Mouse (Mus musculus): ENCODE data around the gene Iqcf1. TPM values are rescaled to one million over a fixed set of nuclear protein-coding genes. Genes with fewer than 3 reads are reported as not detected.

Gene Iqcf1
- polyA plus RNA-seq (2017; shearing (Covaris generic)), result not detected

DNA sequence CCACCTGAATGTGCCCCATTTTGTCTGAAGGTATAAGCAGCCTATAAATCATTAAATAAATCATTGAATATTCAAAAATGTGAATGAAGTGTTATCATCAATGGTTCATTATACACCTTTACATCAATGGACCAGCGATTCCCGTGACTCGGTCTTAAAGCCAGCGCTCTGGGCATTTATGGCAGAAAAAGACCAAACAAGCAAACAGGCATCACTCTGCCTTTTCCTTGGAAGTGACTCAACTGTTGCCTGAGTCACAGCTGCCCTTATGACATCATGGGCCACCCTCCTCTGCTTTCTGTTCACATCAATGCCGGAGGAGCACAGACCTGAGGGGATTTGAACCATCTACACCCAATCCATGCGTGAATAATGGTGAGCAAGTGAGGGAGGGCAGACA, at the start of gene Iqcf1:
Iqcf1 (plus strand) TSS at position 301 of the 400 bp plus-strand sequence.

DNA sequence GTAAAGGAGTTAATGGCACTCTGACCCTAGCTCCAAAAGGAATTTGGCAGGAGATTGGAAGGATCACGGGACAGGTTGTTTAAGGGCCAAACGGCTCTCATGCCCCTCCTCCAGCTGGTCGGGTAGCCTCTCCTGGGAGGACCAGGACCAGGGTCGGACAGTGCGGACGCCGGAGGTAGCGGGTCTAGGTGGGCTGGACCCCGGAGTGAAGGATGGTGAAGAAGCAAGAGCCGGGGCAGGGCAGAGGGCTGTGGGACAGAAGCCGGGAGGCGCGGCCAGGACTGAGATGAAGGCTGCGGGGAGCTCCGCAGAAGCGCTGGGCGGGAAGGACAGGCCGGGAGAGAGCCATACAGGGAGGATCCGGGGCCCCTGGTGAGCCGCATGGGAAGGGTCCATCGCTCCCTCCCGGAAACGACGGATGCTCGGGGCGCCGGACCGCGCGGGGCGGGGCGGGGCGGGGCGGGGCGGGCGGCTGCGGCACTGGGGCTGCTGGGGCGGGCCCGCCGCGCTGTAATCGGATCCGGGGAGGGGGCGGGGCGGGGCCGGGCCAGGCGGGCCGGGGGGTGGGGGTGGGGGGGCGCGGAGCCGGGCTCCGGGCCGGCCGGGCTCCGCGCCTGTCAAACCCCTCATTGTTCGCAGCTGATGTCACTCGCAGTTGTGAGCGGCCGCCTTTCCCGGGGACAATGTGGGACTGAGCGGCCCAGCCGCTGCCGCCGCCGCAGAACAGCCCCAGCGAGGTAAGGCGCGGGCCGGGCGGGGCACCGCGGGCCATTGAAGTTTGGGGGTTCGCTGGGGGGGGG, 46.3 kb upstream of the Iqcf1 start, which contains the start of gene Pcbp4:
Pcbp4 (plus strand) TSS at position 21 of the 800 bp plus-strand sequence.

DNA sequence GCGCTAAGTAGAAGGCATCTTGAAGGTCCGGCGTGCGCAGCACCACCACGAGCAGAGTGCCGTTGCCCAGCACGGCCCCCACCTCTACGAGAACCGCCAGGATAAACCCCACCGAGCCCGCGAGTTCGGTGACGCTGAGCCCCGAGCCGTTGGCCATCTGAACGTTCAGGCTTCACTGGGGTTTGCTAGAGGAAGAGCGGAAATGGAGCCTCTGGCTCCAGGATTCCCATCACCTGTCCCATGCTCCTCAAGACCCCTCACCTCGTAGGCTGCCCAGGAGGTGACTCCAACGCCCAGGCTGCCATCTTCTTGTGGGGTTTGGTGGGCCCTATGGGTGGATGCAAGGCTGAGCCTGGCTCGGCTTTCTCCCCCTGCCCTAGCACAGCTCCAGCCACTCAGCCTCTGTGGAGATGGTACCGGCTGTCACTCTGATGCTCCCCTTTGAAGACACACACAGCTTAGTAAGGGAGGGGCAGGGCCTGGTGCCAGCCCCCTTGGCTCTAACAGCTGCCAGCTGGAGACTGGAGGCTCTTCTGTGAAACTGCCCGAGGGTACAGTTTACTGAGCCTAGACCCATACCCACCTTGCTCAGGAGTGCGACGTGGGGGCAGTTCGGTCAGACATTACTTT, 34.1 kb upstream of the Iqcf1 start, which contains the start of gene Gpr62:
Gpr62 (minus strand) TSS at position 368 of the 630 bp plus-strand sequence.

DNA sequence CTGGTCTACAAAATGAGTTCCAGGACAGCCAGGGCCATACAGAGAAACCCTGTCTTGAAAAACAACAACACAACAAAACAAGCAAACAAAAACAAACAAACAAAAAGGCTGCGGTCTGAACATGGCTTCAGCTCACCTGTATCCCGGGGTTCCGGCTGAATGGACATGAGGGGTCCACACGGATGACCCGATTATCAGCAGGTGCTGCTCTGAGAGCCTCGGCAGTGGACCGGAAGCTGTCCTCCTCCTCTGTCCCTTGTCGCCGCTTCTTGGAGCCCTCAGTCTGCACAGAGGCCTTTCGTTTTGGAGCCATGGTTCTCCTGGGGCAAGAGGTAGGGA, 24.1 kb upstream of the Iqcf1 start, which contains the start of gene Rrp9:
Rrp9 (plus strand) TSS at position 301 of the 339 bp plus-strand sequence.

DNA sequence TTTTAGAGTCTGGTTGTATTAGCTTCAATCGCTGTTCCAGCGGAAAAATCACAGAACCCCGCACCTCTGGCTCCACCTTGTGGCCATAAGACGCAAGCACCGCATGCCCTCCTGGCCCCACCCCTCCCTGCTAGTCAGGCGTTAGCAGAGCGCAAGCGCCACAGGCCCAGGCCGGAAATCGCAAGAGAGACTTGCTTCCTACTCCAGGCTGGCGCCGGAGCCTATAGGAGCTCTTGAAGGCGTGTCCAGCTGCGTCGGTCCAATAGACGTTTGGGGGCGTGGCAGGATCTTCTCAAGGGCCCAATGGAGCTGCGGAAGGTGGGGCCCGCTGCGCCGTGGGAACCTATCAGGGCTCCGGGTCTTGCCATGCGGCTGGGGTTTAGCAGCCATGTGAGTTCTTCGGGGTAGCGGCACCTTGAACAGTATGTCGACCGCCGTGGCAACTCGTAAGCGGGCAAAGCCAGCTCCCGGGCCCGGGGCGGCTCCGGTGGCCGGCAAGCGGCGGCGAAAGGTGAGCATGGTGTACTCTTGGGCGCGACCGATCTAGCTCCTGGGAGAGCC, 22.8 kb upstream of the Iqcf1 start, which contains the start of gene Parp3:
Parp3 (minus strand) TSS at position 26 of the 561 bp plus-strand sequence.

DNA sequence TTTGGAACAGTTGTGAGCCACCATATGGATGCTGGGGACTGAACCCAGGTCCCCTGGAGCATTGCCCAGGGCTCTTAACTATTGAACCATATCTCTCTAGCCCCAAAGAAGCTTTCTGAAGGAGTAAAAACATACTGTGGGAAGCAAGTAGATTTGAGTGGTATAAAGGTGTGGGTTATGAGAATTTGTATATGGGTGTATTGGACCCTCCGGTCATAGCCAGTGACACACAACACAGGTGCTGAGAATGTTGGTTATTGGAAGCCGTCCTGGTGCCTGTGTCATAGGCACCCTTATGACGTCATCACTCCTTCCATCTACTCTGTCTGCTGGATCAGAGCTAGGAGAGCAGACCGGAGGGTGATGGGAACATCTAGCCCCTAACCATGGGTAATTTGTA, 14.5 kb downstream of the Iqcf1 start, which contains the start of gene Iqcf5:
Iqcf5 (plus strand) TSS at position 301 of the 400 bp plus-strand sequence.

Other genes with a start within 250 kb of the Iqcf1 start
- 4.1 TPM for gene Poc1a, start 218.9 kb upstream of the Iqcf1 start, polyA plus RNA-seq (2017; shearing (Covaris generic))
- gene Dusp7, start 131.3 kb upstream of the Iqcf1 start, polyA plus RNA-seq (2017; shearing (Covaris generic)), result 64.0 TPM
- gene Rpl29, start 70.5 kb upstream of the Iqcf1 start, polyA plus RNA-seq (2017; shearing (Covaris generic)), result 577 TPM
- 19.6 TPM for gene Acy1, start 61.6 kb upstream of the Iqcf1 start, polyA plus RNA-seq (2017; shearing (Covaris generic))
- 8.6 TPM for gene Abhd14b, start 52.5 kb upstream of the Iqcf1 start, polyA plus RNA-seq (2017; shearing (Covaris generic))
- 13.0 TPM for gene Abhd14a, start 52.3 kb upstream of the Iqcf1 start, polyA plus RNA-seq (2017; shearing (Covaris generic))
- gene Pcbp4, start 46.7 kb upstream of the Iqcf1 start, polyA plus RNA-seq (2017; shearing (Covaris generic)), result 12.2 TPM
- not detected for gene Gpr62, start 34.0 kb upstream of the Iqcf1 start, polyA plus RNA-seq (2017; shearing (Covaris generic))
- 82.8 TPM for gene Rrp9, start 24.0 kb upstream of the Iqcf1 start, polyA plus RNA-seq (2017; shearing (Covaris generic))
- gene Parp3, start 23.0 kb upstream of the Iqcf1 start, polyA plus RNA-seq (2017; shearing (Covaris generic)), result 75.9 TPM
- gene Iqcf5, start 14.6 kb downstream of the Iqcf1 start, polyA plus RNA-seq (2017; shearing (Covaris generic)), result not detected
- gene Iqcf3, start 61.7 kb downstream of the Iqcf1 start, polyA plus RNA-seq (2017; shearing (Covaris generic)), result not detected
- gene Iqcf4, start 71.0 kb downstream of the Iqcf1 start, polyA plus RNA-seq (2017; shearing (Covaris generic)), result not detected
- not detected for gene Iqcf6, start 126.6 kb downstream of the Iqcf1 start, polyA plus RNA-seq (2017; shearing (Covaris generic))
- gene Grm2, start 156.1 kb downstream of the Iqcf1 start, polyA plus RNA-seq (2017; shearing (Covaris generic)), result not detected
- 74.4 TPM for gene Tex264, start 186.0 kb downstream of the Iqcf1 start, polyA plus RNA-seq (2017; shearing (Covaris generic))

Measured in CD4-positive, CD25-positive, alpha-beta regulatory T cell (primary cell).